Mouse (Mus musculus): ENCODE measurements at regions not wholly inside any gene's neighbourhood (a gene's known extent, or its start where the extent isn't known, plus 50 kb on each side); places are given as distances from the start of the nearest gene placed in this dataset.

GRCm38 (mm10) chr5:118839916-118840315 is 279.4 kb downstream of the Med13l start:
- Histone ChIP-seq H3K4me1 (replicated peaks; ENCODE audit: low read depth, low read length) (peaks cover 4% of the 10 kb centered on the region; the same call in 1 of the 2 replicates), H3K4me3 (replicated peaks; ENCODE audit: low read length) (no peak overlapping the region), H3K27me3 (ENCODE audit: insufficient read depth, low read length) (no peaks in the 10 kb centered on the region; the same call in 1 of the 2 replicates), H3K36me3 (ENCODE audit: insufficient read depth, low read length) (no peaks in the 10 kb centered on the region), H3K9me3 (ENCODE audit: low read length) (no peaks in the 10 kb centered on the region)
- TF ChIP-seq CTCF (conservative IDR thresholded peaks at IDR 0.05; ENCODE audit: low read length): no peak
- TF ChIP-seq NANOG (IDR thresholded peaks at IDR 0.05; ENCODE audit: borderline replicate concordance, low read length): no peak
- TF ChIP-seq POU5F1 (IDR thresholded peaks at IDR 0.05; ENCODE audit: borderline replicate concordance, low read length): no peak

- Histone ChIP-seq H3K27me3 (ENCODE audit: insufficient read depth, low read length) (peaks cover 3% of the 10 kb centered on the region; the same call in 1 of the 2 replicates), H3K36me3 (ENCODE audit: insufficient read depth, low read length) (no peaks in the 10 kb centered on the region), H3K4me3 (replicated peaks; ENCODE audit: low read length) (no peak overlapping the region), H3K9me3 (ENCODE audit: low read length) (no peaks in the 10 kb centered on the region), H3K4me1 (replicated peaks; ENCODE audit: low read depth, low read length) (0 out of 2 replicates have a peak, but pooled peaks cover 4% of the 10 kb centered on the region)
- TF ChIP-seq CTCF (conservative IDR thresholded peaks at IDR 0.05; ENCODE audit: low read length): no peak
- TF ChIP-seq NANOG (IDR thresholded peaks at IDR 0.05; ENCODE audit: borderline replicate concordance, low read length): no peak
- no peak for TF ChIP-seq POU5F1 (IDR thresholded peaks at IDR 0.05; ENCODE audit: borderline replicate concordance, low read length)
These were observed 280.9 kb downstream of the Med13l start for GRCm38 (mm10) chr5:118841210-118842016.

GRCm38 (mm10) chr5:118842017-118842396 is 281.5 kb downstream of the Med13l start:
- H3K4me3 ChIP-seq (replicated peaks; ENCODE audit: low read length): no peak overlapping the region
- no peaks in the 10 kb centered on the region for H3K36me3 ChIP-seq (ENCODE audit: insufficient read depth, low read length)
- no peaks in the 10 kb centered on the region for H3K9me3 ChIP-seq (ENCODE audit: low read length)
- H3K4me1 ChIP-seq (replicated peaks; ENCODE audit: low read depth, low read length): 0 out of 2 replicates have a peak, but pooled peaks cover 4% of the 10 kb centered on the region
- H3K27me3 ChIP-seq (ENCODE audit: insufficient read depth, low read length): peaks cover 3% of the 10 kb centered on the region; the same call in 1 of the 2 replicates
- no peak for TF ChIP-seq NANOG (IDR thresholded peaks at IDR 0.05; ENCODE audit: borderline replicate concordance, low read length)
- no peak for TF ChIP-seq POU5F1 (IDR thresholded peaks at IDR 0.05; ENCODE audit: borderline replicate concordance, low read length)
- no peak for TF ChIP-seq CTCF (conservative IDR thresholded peaks at IDR 0.05; ENCODE audit: low read length)

GRCm38 (mm10) chr5:118857001-118857400 is 296.5 kb downstream of the Med13l start:
- Histone ChIP-seq H3K4me1 (replicated peaks; ENCODE audit: low read depth, low read length) (no peaks in the 10 kb centered on the region), H3K4me3 (replicated peaks; ENCODE audit: low read length) (no peak overlapping the region), H3K27me3 (ENCODE audit: insufficient read depth, low read length) (peaks cover 5% of the 10 kb centered on the region; the same call in 1 of the 2 replicates), H3K36me3 (ENCODE audit: insufficient read depth, low read length) (no peaks in the 10 kb centered on the region), H3K9me3 (ENCODE audit: low read length) (no peaks in the 10 kb centered on the region)
- TF ChIP-seq CTCF (conservative IDR thresholded peaks at IDR 0.05; ENCODE audit: low read length): no peak
- TF ChIP-seq POU5F1 (IDR thresholded peaks at IDR 0.05; ENCODE audit: borderline replicate concordance, low read length): no peak
- no peak for TF ChIP-seq NANOG (IDR thresholded peaks at IDR 0.05; ENCODE audit: borderline replicate concordance, low read length)

- Histone ChIP-seq H3K9me3 (ENCODE audit: low read length) (peaks cover 6% of the 10 kb centered on the region), H3K4me3 (replicated peaks; ENCODE audit: low read length) (no peak overlapping the region), H3K4me1 (replicated peaks; ENCODE audit: low read depth, low read length) (no peaks in the 10 kb centered on the region), H3K27me3 (ENCODE audit: insufficient read depth, low read length) (peaks cover 17% of the 10 kb centered on the region), H3K36me3 (ENCODE audit: insufficient read depth, low read length) (no peaks in the 10 kb centered on the region)
- TF ChIP-seq CTCF (conservative IDR thresholded peaks at IDR 0.05; ENCODE audit: low read length): no peak
- TF ChIP-seq NANOG (IDR thresholded peaks at IDR 0.05; ENCODE audit: borderline replicate concordance, low read length): no peak
- no peak for TF ChIP-seq POU5F1 (IDR thresholded peaks at IDR 0.05; ENCODE audit: borderline replicate concordance, low read length)
These were observed 300.8 kb downstream of the Med13l start for GRCm38 (mm10) chr5:118861143-118861847.

- no peak for TF ChIP-seq POU5F1 (IDR thresholded peaks at IDR 0.05; ENCODE audit: borderline replicate concordance, low read length)
- TF ChIP-seq CTCF (conservative IDR thresholded peaks at IDR 0.05; ENCODE audit: low read length): no peak
- TF ChIP-seq NANOG (IDR thresholded peaks at IDR 0.05; ENCODE audit: borderline replicate concordance, low read length): no peak
- no peaks in the 10 kb centered on the region for H3K4me1 ChIP-seq (replicated peaks; ENCODE audit: low read depth, low read length)
- peaks cover 20% of the 10 kb centered on the region for H3K9me3 ChIP-seq (ENCODE audit: low read length)
- no peak overlapping the region for H3K4me3 ChIP-seq (replicated peaks; ENCODE audit: low read length)
- H3K27me3 ChIP-seq (ENCODE audit: insufficient read depth, low read length): peaks cover 15% of the 10 kb centered on the region
- H3K36me3 ChIP-seq (ENCODE audit: insufficient read depth, low read length): no peaks in the 10 kb centered on the region
These were observed 307.0 kb downstream of the Med13l start for GRCm38 (mm10) chr5:118867511-118867910.

- TF ChIP-seq CTCF (conservative IDR thresholded peaks at IDR 0.05; ENCODE audit: low read length) (no peak), POU5F1 (IDR thresholded peaks at IDR 0.05; ENCODE audit: borderline replicate concordance, low read length) (no peak), NANOG (IDR thresholded peaks at IDR 0.05; ENCODE audit: borderline replicate concordance, low read length) (no peak)
These were observed 308.9 kb downstream of the Med13l start for GRCm38 (mm10) chr5:118869330-118869729.

GRCm38 (mm10) chr5:118873871-118874270 is 313.4 kb downstream of the Med13l start:
- H3K4me3 ChIP-seq (replicated peaks; ENCODE audit: low read length): no peak overlapping the region
- peaks cover 4% of the 10 kb centered on the region; the same call in 1 of the 2 replicates for H3K9me3 ChIP-seq (ENCODE audit: low read length)
- peaks cover 16% of the 10 kb centered on the region for H3K27me3 ChIP-seq (ENCODE audit: insufficient read depth, low read length)
- H3K4me1 ChIP-seq (replicated peaks; ENCODE audit: low read depth, low read length): no peaks in the 10 kb centered on the region; the same call in 1 of the 2 replicates
- no peak for TF ChIP-seq CTCF (conservative IDR thresholded peaks at IDR 0.05; ENCODE audit: low read length)
- no peak for TF ChIP-seq NANOG (IDR thresholded peaks at IDR 0.05; ENCODE audit: borderline replicate concordance, low read length)
- TF ChIP-seq POU5F1 (IDR thresholded peaks at IDR 0.05; ENCODE audit: borderline replicate concordance, low read length): no peak
- H3K36me3 ChIP-seq (ENCODE audit: insufficient read depth, low read length): no peaks in the 10 kb centered on the region

More at GRCm38 (mm10) chr5:118869330-118869729, 308.9 kb downstream of the Med13l start:
- no peaks in the 10 kb centered on the region for H3K36me3 ChIP-seq (ENCODE audit: insufficient read depth, low read length)
- peaks cover 5% of the 10 kb centered on the region; the same call in 1 of the 2 replicates for H3K27me3 ChIP-seq (ENCODE audit: insufficient read depth, low read length)
- H3K9me3 ChIP-seq (ENCODE audit: low read length): peaks cover 16% of the 10 kb centered on the region
- no peak overlapping the region for H3K4me3 ChIP-seq (replicated peaks; ENCODE audit: low read length)
- H3K4me1 ChIP-seq (replicated peaks; ENCODE audit: low read depth, low read length): no peaks in the 10 kb centered on the region
